Mouse (Mus musculus) liver, embryonic 15.5 days (tissue): ENCODE measurements around the gene Nkx6-2. TPM values are rescaled to one million over a fixed set of nuclear protein-coding genes. Genes with fewer than 3 reads are reported as not detected.

Experiments used
- ATAC-seq: fragments of 200-750 bp; cut with Nextera tagmentation; 2 replicates; pipeline ENCODE4 v1.8.0; 2017; ENCODE audit warnings: moderate number of reproducible peaks, mild to moderate bottlenecking, moderate library complexity; ENCODE audit not compliant: insufficient read depth
- H3K27ac ChIP-seq: fragments of 300-500 bp; sonication (generic); replicated peaks from 2 replicates; pipeline ENCODE4 v1.5.1; 2015; ENCODE audit warnings: mild to moderate bottlenecking, inconsistent platforms
- H3K27me3 ChIP-seq: fragments of 300-500 bp; sonication (generic); 2 replicates; pipeline ENCODE4 v1.6.1; 2015; ENCODE audit warnings: mild to moderate bottlenecking, inconsistent platforms
- H3K36me3 ChIP-seq: fragments of 300-500 bp; sonication (generic); replicated peaks from 2 replicates; pipeline ENCODE4 v1.6.1; 2015; ENCODE audit warnings: moderate library complexity, mild to moderate bottlenecking, inconsistent platforms
- H3K4me1 ChIP-seq: fragments of 300-500 bp; sonication (generic); replicated peaks from 2 replicates; pipeline ENCODE4 v1.6.1; 2015; ENCODE audit warnings: inconsistent platforms
- H3K4me2 ChIP-seq: fragments of 300-500 bp; sonication (generic); 2 replicates; pipeline ENCODE4 v1.6.1; 2015; ENCODE audit warnings: moderate library complexity, mild to moderate bottlenecking, inconsistent platforms
- H3K4me3 ChIP-seq: fragments of 300-500 bp; sonication (generic); replicated peaks from 2 replicates; pipeline ENCODE4 v1.5.1; 2015; ENCODE audit warnings: mild to moderate bottlenecking, inconsistent platforms
- H3K9ac ChIP-seq: fragments of 300-500 bp; sonication (generic); 2 replicates; pipeline ENCODE4 v1.6.1; 2015; ENCODE audit warnings: moderate library complexity, mild to moderate bottlenecking, inconsistent platforms
- H3K9me3 ChIP-seq: fragments of 300-500 bp; sonication (generic); replicated peaks from 2 replicates; pipeline ENCODE4 v1.6.1; 2016; ENCODE audit warnings: inconsistent platforms
- WGBS: fragments of 180-500 bp; shearing (Covaris S2); methylation state at CpG from one replicate; pipeline ENCODE4 v1.1.7; 2015; ENCODE audit warnings: mixed read lengths; ENCODE audit not compliant: insufficient replicate concordance; 5-methylcytosine and 5-hydroxymethylcytosine counted together
- polyA plus RNA-seq: library from polyadenylated mRNA; unstranded; fragments of >200 nt; fragmentation: Nextera tagmentation; extraction: Ambion mirVana; gene quantifications from 2 replicates; pipeline ENCODE4 v1.2.1, GENCODE M21; 2015

Nkx6-2 gene
- polyA plus RNA-seq, 1 experiment from 2014 or later = not detected

- Histone ChIP-seq H3K27ac (no peak overlapping the region), H3K36me3 (no peaks in the 10 kb centered on the region), H3K9ac (no peak overlapping the region), H3K9me3 (no peaks in the 10 kb centered on the region), H3K27me3 (no peaks in the 10 kb centered on the region), H3K4me2 (no peak overlapping the region), H3K4me1 (no peaks in the 10 kb centered on the region), H3K4me3 (no peak overlapping the region)
- ATAC-seq = no peak
- 53% methylated on average over 6 of the region's 6 CpGs for WGBS
Observed at GRCm38 (mm10) chr7:139565998-139566397, 16.6 kb downstream of the Nkx6-2 start.

GRCm38 (mm10) chr7:139564161-139564560 is 18.4 kb downstream of the Nkx6-2 start:
- Histone ChIP-seq H3K27me3 (no peaks in the 10 kb centered on the region), H3K4me3 (no peak overlapping the region), H3K4me2 (no peak overlapping the region), H3K9me3 (no peaks in the 10 kb centered on the region), H3K36me3 (no peaks in the 10 kb centered on the region), H3K4me1 (no peaks in the 10 kb centered on the region), H3K27ac (no peak overlapping the region), H3K9ac (no peak overlapping the region)
- 70% methylated on average over 2 of the region's 2 CpGs for WGBS
- no peak for ATAC-seq

GRCm38 (mm10) chr7:139563425-139563824 is 19.2 kb downstream of the Nkx6-2 start:
- Histone ChIP-seq H3K9me3 (no peaks in the 10 kb centered on the region), H3K9ac (no peak overlapping the region), H3K36me3 (no peaks in the 10 kb centered on the region), H3K27ac (no peak overlapping the region), H3K4me3 (no peak overlapping the region), H3K4me1 (no peaks in the 10 kb centered on the region), H3K27me3 (no peaks in the 10 kb centered on the region), H3K4me2 (no peak overlapping the region)
- ATAC-seq = no peak
- WGBS = 74% methylated on average over 4 of the region's 4 CpGs

DNA sequence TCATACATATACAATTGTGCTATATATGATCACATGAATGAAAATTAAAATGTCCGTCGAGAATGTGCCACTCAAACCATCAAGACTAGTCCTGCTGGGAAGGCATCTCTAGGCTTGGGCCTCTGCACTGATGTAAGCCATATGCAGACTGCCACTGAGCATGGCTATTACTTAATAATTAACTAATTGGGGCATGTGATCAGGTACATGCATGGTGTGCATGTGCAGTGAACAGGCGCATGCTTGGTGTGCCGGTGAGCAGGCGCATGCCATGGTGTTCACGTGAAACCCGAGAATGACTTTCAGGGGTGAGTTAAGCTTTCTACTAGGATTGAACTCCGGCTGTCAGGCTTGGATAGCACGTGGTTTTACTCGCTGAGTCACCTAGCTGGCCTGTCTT is 22.9 kb downstream of the Nkx6-2 start:
- WGBS = 74% methylated on average over 10 of the region's 10 CpGs

GRCm38 (mm10) chr7:139556746-139557526 is 25.7 kb downstream of the Nkx6-2 start:
- 53% methylated on average over 10 of the region's 10 CpGs for WGBS
- Histone ChIP-seq H3K27ac (no peak overlapping the region), H3K27me3 (no peaks in the 10 kb centered on the region), H3K4me2 (no peak overlapping the region), H3K4me1 (no peaks in the 10 kb centered on the region), H3K36me3 (no peaks in the 10 kb centered on the region), H3K9ac (no peak overlapping the region), H3K4me3 (no peak overlapping the region), H3K9me3 (no peaks in the 10 kb centered on the region)
- ATAC-seq = no peak

More for the DNA sequence above, 22.9 kb downstream of the Nkx6-2 start:
- no peaks in the 10 kb centered on the region for H3K36me3 ChIP-seq
- H3K4me1 ChIP-seq = no peaks in the 10 kb centered on the region
- H3K27ac ChIP-seq = no peak overlapping the region
- no peak overlapping the region for H3K4me3 ChIP-seq
- H3K4me2 ChIP-seq = no peak overlapping the region
- ATAC-seq = no peak
- no peaks in the 10 kb centered on the region for H3K9me3 ChIP-seq
- H3K27me3 ChIP-seq = no peaks in the 10 kb centered on the region
- no peak overlapping the region for H3K9ac ChIP-seq

GRCm38 (mm10) chr7:139556331-139556730 is 26.3 kb downstream of the Nkx6-2 start:
- no peak overlapping the region for H3K4me2 ChIP-seq
- ATAC-seq = no peak
- H3K27me3 ChIP-seq = no peaks in the 10 kb centered on the region
- H3K27ac ChIP-seq = no peak overlapping the region
- H3K4me3 ChIP-seq = no peak overlapping the region
- no peak overlapping the region for H3K9ac ChIP-seq
- no peaks in the 10 kb centered on the region for H3K4me1 ChIP-seq
- no peaks in the 10 kb centered on the region for H3K9me3 ChIP-seq
- H3K36me3 ChIP-seq = no peaks in the 10 kb centered on the region
- 62% methylated on average over 5 of the region's 5 CpGs for WGBS

GRCm38 (mm10) chr7:139551519-139551918 is 31.1 kb downstream of the Nkx6-2 start:
- Histone ChIP-seq H3K9me3 (no peaks in the 10 kb centered on the region), H3K27me3 (no peaks in the 10 kb centered on the region), H3K9ac (no peak overlapping the region), H3K27ac (no peak overlapping the region), H3K36me3 (no peaks in the 10 kb centered on the region), H3K4me1 (no peaks in the 10 kb centered on the region), H3K4me3 (no peak overlapping the region), H3K4me2 (no peak overlapping the region)
- no peak for ATAC-seq
- 56% methylated on average over 2 of the region's 2 CpGs for WGBS

- Histone ChIP-seq H3K27me3 (no peaks in the 10 kb centered on the region), H3K36me3 (no peaks in the 10 kb centered on the region), H3K9ac (no peak overlapping the region), H3K27ac (no peak overlapping the region), H3K4me1 (no peaks in the 10 kb centered on the region), H3K9me3 (no peaks in the 10 kb centered on the region), H3K4me3 (no peak overlapping the region), H3K4me2 (no peak overlapping the region)
- WGBS = 58% methylated on average over 3 of the region's 3 CpGs
- no peak for ATAC-seq
Observed at GRCm38 (mm10) chr7:139550086-139550783, 32.4 kb downstream of the Nkx6-2 start.

GRCm38 (mm10) chr7:139547325-139547724 is 35.3 kb downstream of the Nkx6-2 start:
- H3K4me1 ChIP-seq = no peaks in the 10 kb centered on the region
- H3K9me3 ChIP-seq = no peaks in the 10 kb centered on the region
- H3K9ac ChIP-seq = no peak overlapping the region
- H3K4me3 ChIP-seq = no peak overlapping the region
- 61% methylated on average over 2 of the region's 2 CpGs for WGBS
- peak; percentile 57 for ATAC-seq
- H3K36me3 ChIP-seq = no peaks in the 10 kb centered on the region
- no peak overlapping the region for H3K4me2 ChIP-seq
- no peak overlapping the region for H3K27ac ChIP-seq
- no peaks in the 10 kb centered on the region for H3K27me3 ChIP-seq

DNA sequence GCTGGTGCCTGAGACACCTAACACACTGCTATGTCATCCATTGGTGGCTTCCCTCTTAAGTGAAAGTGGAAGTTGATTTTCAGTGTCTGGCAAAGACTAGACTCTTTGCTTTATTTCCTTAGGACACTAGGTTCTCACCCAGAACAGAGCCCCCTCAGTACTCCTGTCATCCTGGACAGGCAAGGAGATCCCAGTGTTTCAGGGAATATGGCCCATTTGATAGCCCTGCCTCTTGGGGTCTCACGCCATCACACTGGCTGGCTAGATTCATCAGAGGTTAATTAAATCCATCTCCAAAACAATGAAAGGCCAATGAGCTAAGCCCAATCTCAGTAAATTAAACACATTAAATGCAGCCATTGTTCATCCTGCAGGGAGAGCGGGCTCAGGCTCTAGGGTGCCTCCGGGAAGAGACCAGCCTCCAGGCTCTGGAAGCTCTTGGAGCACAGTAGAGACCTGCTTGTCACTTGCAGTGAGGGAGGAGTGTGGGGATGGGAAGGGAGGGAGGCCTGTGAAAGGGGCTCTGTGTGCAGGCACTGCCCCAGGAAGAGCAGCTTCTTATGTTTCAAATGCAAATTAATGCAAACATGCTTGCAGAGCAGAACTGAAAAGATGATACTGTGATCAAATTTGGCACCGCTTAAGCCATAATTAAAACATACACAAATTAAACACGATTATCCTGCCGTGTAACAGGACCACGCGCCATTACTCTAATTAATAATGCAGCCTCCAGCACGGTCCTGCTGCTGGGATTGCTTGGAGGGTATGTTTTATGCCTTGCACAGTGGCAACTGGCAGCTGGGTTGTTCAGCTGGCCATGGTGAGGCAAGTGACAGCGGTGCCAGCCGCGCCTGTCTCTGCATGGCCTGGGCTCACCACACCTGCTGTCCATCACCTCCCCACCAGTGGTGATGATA is 37.6 kb downstream of the Nkx6-2 start:
- H3K27ac ChIP-seq = no peak overlapping the region
- no peaks in the 10 kb centered on the region for H3K36me3 ChIP-seq
- ATAC-seq = no peak
- no peaks in the 10 kb centered on the region for H3K4me1 ChIP-seq
- H3K27me3 ChIP-seq = no peaks in the 10 kb centered on the region
- no peak overlapping the region for H3K4me2 ChIP-seq
- no peak overlapping the region for H3K4me3 ChIP-seq
- no peaks in the 10 kb centered on the region for H3K9me3 ChIP-seq
- no peak overlapping the region for H3K9ac ChIP-seq
- WGBS = 77% methylated on average over 12 of the region's 12 CpGs

DNA sequence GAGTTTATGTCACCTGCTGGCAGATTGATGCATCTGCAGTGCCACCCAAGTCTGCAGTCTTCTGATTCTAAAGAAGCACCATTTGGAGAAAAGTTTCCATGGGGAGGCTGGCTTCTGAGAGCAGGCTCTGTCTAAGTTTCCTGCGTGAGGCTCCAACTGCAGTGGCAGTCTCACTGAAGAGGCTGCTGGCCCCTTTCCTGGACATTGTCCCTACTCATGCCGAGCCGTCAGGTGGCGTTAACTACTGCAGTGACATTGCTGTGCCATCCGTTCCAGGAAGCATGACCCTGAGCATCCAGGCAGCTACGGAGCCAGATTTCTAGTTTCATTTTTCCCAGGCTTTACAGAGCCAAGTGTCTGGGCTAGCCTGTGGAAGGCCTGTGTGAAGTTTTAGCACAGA is 41.2 kb downstream of the Nkx6-2 start:
- Histone ChIP-seq H3K36me3 (no peaks in the 10 kb centered on the region), H3K27ac (no peak overlapping the region), H3K4me1 (no peaks in the 10 kb centered on the region), H3K27me3 (no peaks in the 10 kb centered on the region), H3K4me2 (no peak overlapping the region), H3K9ac (no peak overlapping the region), H3K9me3 (no peaks in the 10 kb centered on the region), H3K4me3 (no peak overlapping the region)
- no peak for ATAC-seq
- WGBS = 78% methylated on average over 6 of the region's 6 CpGs
